ENCODE assay signal across 8 mouse cellular contexts in the genomic region with DNA sequence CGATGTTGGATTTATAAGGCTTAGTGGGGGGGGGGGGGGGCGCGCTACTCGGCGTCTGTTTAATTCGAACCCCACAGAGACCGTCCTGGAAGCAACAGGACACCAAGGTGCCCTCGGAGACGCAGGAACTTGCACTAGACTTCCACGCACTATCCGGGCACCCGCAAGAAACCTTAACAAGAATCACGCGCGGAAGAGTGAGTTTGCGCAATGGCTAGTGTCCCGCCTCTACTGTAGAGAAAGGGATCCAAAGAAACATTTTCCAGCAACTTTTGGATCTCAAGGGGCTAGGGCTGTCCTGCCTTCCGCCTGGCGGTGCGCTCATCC. TPM values are rescaled to one million over a fixed set of nuclear protein-coding genes. Genes with fewer than 3 reads are reported as not detected.
DNase-seq lines count a peak whose midpoint lies in the region; ATAC-seq and TF ChIP-seq lines count a peak whose summit lies in the region.

No protein-coding gene starts in this region.

- 0 out of 2 replicates have a peak, but pooled peaks cover 3% of the 10 kb centered on the region for H3K36me3 ChIP-seq in kidney, postnatal 0 days (ENCODE audit: insufficient read depth, low read length)
- H3K36me3 ChIP-seq in embryonic facial prominence, embryonic 13.5 days, result peaks cover 4% of the 10 kb centered on the region; the same call in 1 of the 2 replicates
- H3K36me3 ChIP-seq in intestine, embryonic 14.5 days (ENCODE audit: control insufficient read depth, insufficient read depth, low read length), result no peaks in the 10 kb centered on the region
- no peaks in the 10 kb centered on the region for H3K36me3 ChIP-seq in myocyte (ENCODE audit: control insufficient read depth, insufficient read depth)

- H3K9ac ChIP-seq in kidney, postnatal 0 days (ENCODE audit: low read depth, low read length), result peak overlapping the region; percentile 72
- H3K9ac ChIP-seq in embryonic facial prominence, embryonic 13.5 days, result peak overlapping the region; percentile 94
- H3K9ac ChIP-seq in intestine, embryonic 14.5 days (ENCODE audit: low read length), result peak overlapping the region; percentile 70

- H3K27ac ChIP-seq in kidney, postnatal 0 days, result peak overlapping the region; percentile 67
- peak overlapping the region; percentile 99 for H3K27ac ChIP-seq in embryonic facial prominence, embryonic 13.5 days
- H3K27ac ChIP-seq in intestine, embryonic 14.5 days (ENCODE audit: low read depth), result peak overlapping the region; percentile 44; the same call in 1 of the 2 replicates

- no peak for TF ChIP-seq POLR2A in myocyte (IDR thresholded peaks at IDR 0.05; ENCODE audit: insufficient read length, low read depth)

- peaks cover 25% of the 10 kb centered on the region for H3K79me2 ChIP-seq in myocyte (ENCODE audit: control insufficient read depth, insufficient read depth)

- H3K9me3 ChIP-seq in kidney, postnatal 0 days (replicated peaks; ENCODE audit: low read length), result no peaks in the 10 kb centered on the region
- no peaks in the 10 kb centered on the region for H3K9me3 ChIP-seq in embryonic facial prominence, embryonic 13.5 days
- H3K9me3 ChIP-seq in intestine, embryonic 14.5 days (ENCODE audit: control insufficient read depth, low read length), result no peaks in the 10 kb centered on the region

- peak overlapping the region; percentile 94 for H3K4me2 ChIP-seq in kidney, postnatal 0 days (ENCODE audit: low read length)
- H3K4me2 ChIP-seq in embryonic facial prominence, embryonic 13.5 days, result peak overlapping the region; percentile 89
- H3K4me2 ChIP-seq in intestine, embryonic 14.5 days (ENCODE audit: low read length), result peak overlapping the region; percentile 100
- peak overlapping the region; percentile 84 for H3K4me2 ChIP-seq in myocyte (ENCODE audit: low read depth)

- ATAC-seq in kidney, postnatal 0 days (replicated peaks; ENCODE audit: low FRiP score, low read depth), result no peak
- no peak for ATAC-seq in embryonic facial prominence, embryonic 13.5 days (ENCODE audit: insufficient number of reproducible peaks, insufficient read depth, low FRiP score, low TSS enrichment, low read depth)
- no peak for ATAC-seq in intestine, embryonic 14.5 days (replicated peaks; ENCODE audit: low FRiP score, low TSS enrichment, low read depth)

- peak overlapping the region; percentile 63 for H3K4me3 ChIP-seq in kidney, postnatal 0 days (replicated peaks; ENCODE audit: low read depth, low read length)
- peak overlapping the region; percentile 85 for H3K4me3 ChIP-seq in embryonic facial prominence, embryonic 13.5 days
- H3K4me3 ChIP-seq in intestine, embryonic 14.5 days (ENCODE audit: low read depth, low read length), result peak overlapping the region; percentile 76
- peak overlapping the region; percentile 50 for H3K4me3 ChIP-seq in myocyte

- no peak for TF ChIP-seq CTCF in kidney, postnatal 0 days (IDR thresholded peaks at IDR 0.05; ENCODE audit: low read depth)

- peaks cover 25% of the 10 kb centered on the region for H3K4me1 ChIP-seq in kidney, postnatal 0 days (replicated peaks; ENCODE audit: insufficient read depth, low read length)
- H3K4me1 ChIP-seq in embryonic facial prominence, embryonic 13.5 days, result peaks cover 62% of the 10 kb centered on the region
- peaks cover 49% of the 10 kb centered on the region for H3K4me1 ChIP-seq in intestine, embryonic 14.5 days (replicated peaks; ENCODE audit: control insufficient read depth, insufficient read depth, low read length)

- WGBS in kidney, postnatal 0 days, result 3% methylated on average over 20 of the region's 20 CpGs
- WGBS in embryonic facial prominence, embryonic 13.5 days, result 2% methylated on average over 20 of the region's 20 CpGs
- 3% methylated on average over 20 of the region's 20 CpGs for WGBS in intestine, embryonic 14.5 days

- no peak for DNase-seq in kidney, postnatal 0 days (ENCODE audit: low spot score)
- DNase-seq in kidney, postnatal 14 days, result no peak
- no peak for DNase-seq in intestine, embryonic 14.5 days (ENCODE audit: low spot score)
- no peak for DNase-seq in cerebellum, adult 11 months
- DNase-seq in cerebellum, adult 18-20 months, result no peak
- DNase-seq in left cerebral cortex, adult 8-10 months (ENCODE audit: low spot score in 2 of 2), result no peak

- H3ac ChIP-seq in myocyte (ENCODE audit: control insufficient read depth, insufficient read length), result peak overlapping the region; percentile 78

- H3K27me3 ChIP-seq in kidney, postnatal 0 days (ENCODE audit: insufficient read depth, low read length), result no peaks in the 10 kb centered on the region
- H3K27me3 ChIP-seq in embryonic facial prominence, embryonic 13.5 days, result no peaks in the 10 kb centered on the region
- H3K27me3 ChIP-seq in intestine, embryonic 14.5 days (replicated peaks; ENCODE audit: control insufficient read depth, insufficient read depth, low read length), result no peaks in the 10 kb centered on the region
- no peaks in the 10 kb centered on the region for H3K27me3 ChIP-seq in myocyte (ENCODE audit: control insufficient read depth, insufficient read depth, insufficient read length)

TF ChIP-seq in myocyte, 11 proteins besides CTCF, POLR2A, EP300 and RAD21:
- TF ChIP-seq CEBPB (IDR thresholded peaks at IDR 0.05; ENCODE audit: insufficient read depth, poor library complexity, severe bottlenecking), result peak; percentile 52; the same call in 1 of the 2 replicates
- no peak for TF ChIP-seq POLR2AphosphoS2 (IDR thresholded peaks at IDR 0.05; ENCODE audit: insufficient read length, low read depth)

RNA-seq across cellular contexts. Expression of a gene that starts 40.5 kb away (rescaled TPM):
- polyA plus RNA-seq in kidney, postnatal 0 days (2015; fragmentation: Nextera tagmentation; extraction: Ambion mirVana), result 17.6 and 18.2 TPM in 2 replicates
- polyA plus RNA-seq in embryonic facial prominence, embryonic 13.5 days (2015; fragmentation: Nextera tagmentation; extraction: Ambion mirVana), result 35.0 and 35.5 TPM in 2 replicates
- 25.7 and 26.7 TPM in 2 replicates for polyA plus RNA-seq in intestine, embryonic 14.5 days (2014; fragmentation: Nextera tagmentation; extraction: Ambion mirVana)
- polyA plus RNA-seq in myocyte (2012; fragmentation: generic; extraction: Trizol), result 23.4 TPM
- total RNA-seq in left cerebral cortex, adult 8-10 months (2022), result 10 to 100 TPM; 37.0 to 47.0 (median 41.1) TPM

Comparison
In these comparisons a context has a peak if more than half of its experiments do, and no peak if none do; other contexts are left out.
1. H3K27ac ChIP-seq: peak in every context shown above with its lines; median percentile 99 in embryonic facial prominence, embryonic 13.5 days; 67 in kidney, postnatal 0 days; 44 in intestine, embryonic 14.5 days.